Mouse (Mus musculus): ENCODE data around the gene Lamc1.

DNA sequence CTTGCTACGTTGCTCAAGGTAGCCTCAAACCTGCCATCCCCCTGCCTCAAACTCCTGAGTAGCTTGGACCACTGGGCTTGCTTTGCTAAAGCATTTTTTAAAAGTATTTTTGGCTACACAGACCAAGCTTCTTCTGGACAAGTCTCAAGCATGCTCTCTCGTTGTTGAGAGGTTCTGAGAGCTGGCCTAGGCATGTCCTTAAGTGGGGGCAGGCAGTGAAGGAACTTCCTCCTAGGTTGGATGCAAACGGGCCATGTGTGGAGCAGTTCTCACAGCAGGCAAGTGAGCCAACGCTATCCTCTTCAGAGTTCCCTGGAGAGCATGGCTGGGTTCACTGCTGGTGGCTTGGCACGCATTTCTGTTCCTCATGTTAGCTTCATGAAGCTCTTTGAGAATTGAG is 34.5 kb upstream of the Lamc1 start:
- TF ChIP-seq POLR2A (IDR thresholded peaks at IDR 0.05; ENCODE audit: low read depth, low read length): no peak
- no peak for TF ChIP-seq CTCF (IDR thresholded peaks at IDR 0.05; ENCODE audit: borderline replicate concordance, insufficient read depth, low read length)

Data from embryonic fibroblast, embryonic 13.5 days (primary cell).